Mouse (Mus musculus): ENCODE data around the gene Csf2rb2.

The Csf2rb2 gene

GRCm38 (mm10) chr15:78254751-78255150 lies 50.8 kb downstream of the Csf2rb2 start:
- peak in 1 of 2 experiments; percentile 21 for DNase-seq

GRCm38 (mm10) chr15:78248410-78248809 lies 57.1 kb downstream of the Csf2rb2 start:
- DNase-seq, result no peak

- no peak for DNase-seq
These were observed 57.9 kb downstream of the Csf2rb2 start for GRCm38 (mm10) chr15:78247659-78248058.

- DNase-seq, result no peak
These were observed 59.1 kb downstream of the Csf2rb2 start for GRCm38 (mm10) chr15:78246143-78247116.

- peak in 1 of 2 experiments; percentile 8 for DNase-seq
These were observed 60.6 kb downstream of the Csf2rb2 start, which contains the start of gene Ncf4 for GRCm38 (mm10) chr15:78244695-78245492. TSS of gene Ncf4 (plus strand) at chr15:78244801.

GRCm38 (mm10) chr15:78243774-78244173 lies 61.7 kb downstream of the Csf2rb2 start:
- no peak for DNase-seq

- DNase-seq, result no peak
These were observed 62.5 kb downstream of the Csf2rb2 start for GRCm38 (mm10) chr15:78243061-78243460.

GRCm38 (mm10) chr15:78241335-78241734 lies 64.2 kb downstream of the Csf2rb2 start:
- DNase-seq, result no peak

- DNase-seq, result no peak
These were observed 65.4 kb downstream of the Csf2rb2 start for GRCm38 (mm10) chr15:78239956-78240617.

GRCm38 (mm10) chr15:78239453-78239852 lies 66.1 kb downstream of the Csf2rb2 start:
- peak in 1 of 2 experiments; percentile 51 for DNase-seq

GRCm38 (mm10) chr15:78234823-78235509 lies 70.6 kb downstream of the Csf2rb2 start:
- DNase-seq, result no peak

Measured in kidney, adult 8-10 months (tissue).